7 mouse cellular contexts compared by ENCODE assay signal in genomic region chr3:95871392-95871867, GRCm38 (mm10). TPM values are rescaled to one million over a fixed set of nuclear protein-coding genes. Genes with fewer than 3 reads are reported as not detected.
DNase-seq lines count a peak whose midpoint lies in the region; ATAC-seq lines count a peak whose summit lies in the region.

TSS of gene Mrps21 (minus strand) at chr3:95871519.

- H3K9me3 ChIP-seq in intestine, embryonic 16.5 days (ENCODE audit: control insufficient read depth, low read length), result no peaks in the 10 kb centered on the region
- H3K9me3 ChIP-seq in limb, embryonic 10.5 days (replicated peaks), result no peaks in the 10 kb centered on the region
- H3K9me3 ChIP-seq in midbrain, embryonic 13.5 days, result no peaks in the 10 kb centered on the region

- WGBS in intestine, embryonic 16.5 days, result under 1% methylated on average over 33 of the region's 33 CpGs
- under 1% methylated on average over 33 of the region's 33 CpGs for whole genome bisulfite sequencing in limb, embryonic 10.5 days
- under 1% methylated on average over 33 of the region's 33 CpGs for WGBS in midbrain, embryonic 13.5 days

- DNase-seq in adrenal gland, adult 2 months, result peak; percentile 94
- peak; percentile 95 for DNase-seq in embryo, embryonic 11 days
- DNase-seq in gastrocnemius, postnatal 36 days, result peak; percentile 73 to 79
- DNase-seq in limb, embryonic 10.5 days (ENCODE audit: low spot score), result peak; percentile 91
- DNase-seq in spleen, adult 12 weeks (ENCODE audit: low spot score), result peak; percentile 69

- intact Hi-C loops in gastrocnemius, postnatal 36 days (cut with DNase I), result no loop called here

- no peaks in the 10 kb centered on the region for H3K36me3 ChIP-seq in intestine, embryonic 16.5 days (ENCODE audit: control insufficient read depth, insufficient read depth, low read length)
- H3K36me3 ChIP-seq in limb, embryonic 10.5 days, result peaks cover 44% of the 10 kb centered on the region
- H3K36me3 ChIP-seq in midbrain, embryonic 13.5 days, result peaks cover 29% of the 10 kb centered on the region

- H3K27me3 ChIP-seq in intestine, embryonic 16.5 days (replicated peaks; ENCODE audit: control insufficient read depth, insufficient read depth, low read length), result no peaks in the 10 kb centered on the region
- H3K27me3 ChIP-seq in limb, embryonic 10.5 days (ENCODE audit: low read depth, poor library complexity, severe bottlenecking), result no peaks in the 10 kb centered on the region
- no peaks in the 10 kb centered on the region for H3K27me3 ChIP-seq in midbrain, embryonic 13.5 days

- peak; percentile 98 for ATAC-seq in intestine, embryonic 16.5 days
- ATAC-seq in midbrain, embryonic 13.5 days, result peak; percentile 96

- peak within 1 kb of the TSS; percentile 90 for H3K27ac ChIP-seq in intestine, embryonic 16.5 days (ENCODE audit: low read length)
- H3K27ac ChIP-seq in limb, embryonic 10.5 days, result peak within 1 kb of the TSS; percentile 84
- H3K27ac ChIP-seq in midbrain, embryonic 13.5 days, result peak within 1 kb of the TSS; percentile 77

- peaks cover 8% of the 10 kb centered on the region; the same call in 1 of the 2 replicates for H3K4me1 ChIP-seq in intestine, embryonic 16.5 days (ENCODE audit: control insufficient read depth, insufficient read depth, low read length)
- H3K4me1 ChIP-seq in limb, embryonic 10.5 days, result peaks cover 17% of the 10 kb centered on the region
- H3K4me1 ChIP-seq in midbrain, embryonic 13.5 days (replicated peaks), result peaks cover 25% of the 10 kb centered on the region

- peak within 1 kb of the TSS; percentile 54 for H3K4me2 ChIP-seq in intestine, embryonic 16.5 days (ENCODE audit: low read depth, low read length)
- peak within 1 kb of the TSS; percentile 88 for H3K4me2 ChIP-seq in midbrain, embryonic 13.5 days (replicated peaks)

- H3K9ac ChIP-seq in intestine, embryonic 16.5 days (ENCODE audit: low read depth, low read length), result peak within 1 kb of the TSS; percentile 90
- peak within 1 kb of the TSS; percentile 80 for H3K9ac ChIP-seq in midbrain, embryonic 13.5 days (replicated peaks)

- peak within 1 kb of the TSS; percentile 72 for H3K4me3 ChIP-seq in intestine, embryonic 16.5 days (ENCODE audit: low read length)
- H3K4me3 ChIP-seq in limb, embryonic 10.5 days, result peak within 1 kb of the TSS; percentile 62
- peak within 1 kb of the TSS; percentile 74 for H3K4me3 ChIP-seq in midbrain, embryonic 13.5 days (replicated peaks)

RNA-seq across cellular contexts. Expression of gene Mrps21, which starts in this region (rescaled TPM):
- 100 to 1,000 TPM; 309 to 364 TPM for total RNA-seq in adrenal gland, adult 2 months (2021)
- polyA plus RNA-seq in adrenal gland, adult 2 months (2012; rRNA removed), result 12.3 and 13.0 TPM in 2 replicates
- 100 to 1,000 TPM; 289 to 304 TPM for total RNA-seq in gastrocnemius, postnatal 36 days (2021)
- polyA plus RNA-seq in intestine, embryonic 16.5 days (2015; fragmentation: Nextera tagmentation; extraction: Ambion mirVana), result 357 and 360 TPM in 2 replicates
- polyA plus RNA-seq in limb, embryonic 10.5 days (2016; fragmentation: Nextera tagmentation; extraction: Ambion mirVana), result 357 and 376 TPM in 2 replicates
- 340 TPM in 2 replicates for polyA plus RNA-seq in midbrain, embryonic 13.5 days (2015; fragmentation: Nextera tagmentation; extraction: Ambion mirVana)

Comparison
In these comparisons a context has a peak if more than half of its experiments do, and no peak if none do; other contexts are left out.
1. Peak in every context shown above with its lines: DNase-seq, ATAC-seq, H3K4me3 ChIP-seq and H3K27ac ChIP-seq.
2. RNA of gene Mrps21 (polyA plus RNA-seq): 357 to 360 TPM in intestine, embryonic 16.5 days, 357 to 376 TPM in limb, embryonic 10.5 days and 340 TPM in midbrain, embryonic 13.5 days; 12.3 to 13.0 TPM in adrenal gland, adult 2 months; every median in the first group is over 10 times any median in the second.